In genomic region chr2:132770822-132771221, GRCm38 (mm10) we compare ENCODE assay signal across 26 mouse cellular contexts. TPM values are rescaled to one million over a fixed set of nuclear protein-coding genes. Genes with fewer than 3 reads are reported as not detected.
"Had no signal": no experiment of that assay in that cellular context is flagged by ENCODE, and none has a peak within 500 bp of the region (broad histone marks: within the 10 kb centered on the region; RNA-seq: fewer than 3 reads in every experiment).

No protein-coding gene starts in this region.

- H3K4me1 ChIP-seq: embryonic facial prominence, embryonic 10.5 days; embryonic facial prominence, embryonic 12.5 days; embryonic facial prominence, embryonic 13.5 days; embryonic facial prominence, embryonic 15.5 days; forebrain, embryonic 10.5 days; forebrain, embryonic 13.5 days; forebrain, embryonic 15.5 days; heart, embryonic 10.5 days had no signal

- H3K4me2 ChIP-seq: embryonic facial prominence, embryonic 12.5 days; embryonic facial prominence, embryonic 13.5 days; embryonic facial prominence, embryonic 15.5 days; forebrain, embryonic 13.5 days; forebrain, embryonic 15.5 days had no signal

- H3K4me3 ChIP-seq: embryonic facial prominence, embryonic 10.5 days; embryonic facial prominence, embryonic 12.5 days; embryonic facial prominence, embryonic 13.5 days; embryonic facial prominence, embryonic 15.5 days; erythroblast, embryonic 14.5 days; forebrain, embryonic 10.5 days; forebrain, embryonic 13.5 days; forebrain, embryonic 15.5 days; gastrocnemius, adult 2 months; heart, adult 2 months; heart, embryonic 10.5 days had no signal

- H3K36me3 ChIP-seq: embryonic facial prominence, embryonic 10.5 days; embryonic facial prominence, embryonic 12.5 days; embryonic facial prominence, embryonic 13.5 days; embryonic facial prominence, embryonic 15.5 days; forebrain, embryonic 10.5 days; forebrain, embryonic 15.5 days; heart, embryonic 10.5 days had no signal

- H3K27me3 ChIP-seq: embryonic facial prominence, embryonic 12.5 days; embryonic facial prominence, embryonic 13.5 days; embryonic facial prominence, embryonic 15.5 days; forebrain, embryonic 13.5 days; forebrain, embryonic 15.5 days had no signal

- H3K9me3 ChIP-seq: embryonic facial prominence, embryonic 10.5 days; embryonic facial prominence, embryonic 12.5 days; embryonic facial prominence, embryonic 13.5 days; embryonic facial prominence, embryonic 15.5 days; forebrain, embryonic 10.5 days; forebrain, embryonic 13.5 days; forebrain, embryonic 15.5 days; heart, embryonic 10.5 days had no signal

- DNase-seq: cerebellum, adult 9-11 months; cerebellum, postnatal 10 days; cerebellum, postnatal 14 days; cerebellum, postnatal 25 days; cerebellum, postnatal 36 days; embryo, embryonic 11 days; forebrain, postnatal 0 days; gastrocnemius, adult 2 months; gastrocnemius, postnatal 10 days; gastrocnemius, postnatal 14 days; gastrocnemius, postnatal 25 days; gastrocnemius, postnatal 36 days; heart, adult 18-20 months; heart, adult 2 months had no signal

- H3K9ac ChIP-seq: embryonic facial prominence, embryonic 12.5 days; embryonic facial prominence, embryonic 13.5 days; embryonic facial prominence, embryonic 15.5 days; forebrain, embryonic 13.5 days; forebrain, embryonic 15.5 days; forebrain, postnatal 0 days had no signal

- ATAC-seq: forebrain, embryonic 13.5 days; forebrain, embryonic 14.5 days; forebrain, embryonic 15.5 days; forebrain, embryonic 16.5 days; forebrain, postnatal 0 days had no signal

- H3K27ac ChIP-seq: embryonic facial prominence, embryonic 10.5 days; embryonic facial prominence, embryonic 12.5 days; embryonic facial prominence, embryonic 13.5 days; embryonic facial prominence, embryonic 15.5 days; forebrain, embryonic 10.5 days; forebrain, embryonic 13.5 days; forebrain, embryonic 15.5 days; gastrocnemius, adult 2 months; heart, adult 2 months; heart, embryonic 10.5 days had no signal

RNA-seq across cellular contexts. Expression of gene Chgb, which starts 10.3 kb away (rescaled TPM):
- polyA plus RNA-seq: erythroblast, embryonic 14.5 days; gonadal fat pad, adult 2 months had no signal
